Mouse (Mus musculus): ENCODE data around the gene Dennd1c. TPM values are rescaled to one million over a fixed set of nuclear protein-coding genes. Genes with fewer than 3 reads are reported as not detected.

The Dennd1c gene
- total RNA-seq, 2 experiments from 2014 or later = 7.2 to 25.0 TPM

DNA sequence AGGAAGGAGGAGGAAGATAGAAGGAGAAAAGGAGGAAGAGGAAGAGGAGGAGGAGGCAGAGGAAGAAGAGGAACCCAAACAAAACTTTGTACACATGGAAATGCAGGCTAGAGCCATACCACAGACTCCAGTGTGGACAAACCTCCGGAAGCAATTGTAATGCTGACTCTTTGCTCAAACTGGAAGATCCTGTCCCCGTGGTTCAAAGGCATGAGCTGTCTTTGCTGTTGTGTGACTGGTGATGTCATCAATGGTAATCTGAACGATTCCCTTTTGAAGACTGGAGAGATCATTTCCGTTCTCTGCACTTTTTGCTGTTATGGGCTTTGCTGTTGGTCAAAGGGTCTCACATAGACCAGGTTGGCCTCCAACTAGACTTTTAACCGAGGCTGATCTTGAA is 20.0 kb upstream of the Dennd1c start:
- no peak for ATAC-seq (replicated peaks; ENCODE audit: low FRiP score, poor library complexity, severe bottlenecking)

DNA sequence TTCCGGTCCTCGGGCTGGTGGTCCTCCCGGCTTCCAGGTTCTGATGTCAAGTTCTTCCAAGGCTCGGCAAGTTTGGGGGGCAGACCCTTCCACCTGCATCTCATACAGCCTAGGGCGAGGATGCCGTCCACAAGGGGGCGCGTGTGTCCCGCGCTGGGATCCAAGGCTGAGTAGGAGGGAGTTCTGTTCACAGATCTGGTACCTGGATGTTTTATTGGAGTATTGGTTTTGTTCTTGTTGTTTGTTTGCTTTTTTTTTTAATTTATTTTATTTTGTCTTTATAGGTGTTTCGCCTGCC is 18.3 kb upstream of the Dennd1c start:
- peak; percentile 48; the same call in 1 of the 2 replicates for ATAC-seq (replicated peaks; ENCODE audit: low FRiP score, poor library complexity, severe bottlenecking)

DNA sequence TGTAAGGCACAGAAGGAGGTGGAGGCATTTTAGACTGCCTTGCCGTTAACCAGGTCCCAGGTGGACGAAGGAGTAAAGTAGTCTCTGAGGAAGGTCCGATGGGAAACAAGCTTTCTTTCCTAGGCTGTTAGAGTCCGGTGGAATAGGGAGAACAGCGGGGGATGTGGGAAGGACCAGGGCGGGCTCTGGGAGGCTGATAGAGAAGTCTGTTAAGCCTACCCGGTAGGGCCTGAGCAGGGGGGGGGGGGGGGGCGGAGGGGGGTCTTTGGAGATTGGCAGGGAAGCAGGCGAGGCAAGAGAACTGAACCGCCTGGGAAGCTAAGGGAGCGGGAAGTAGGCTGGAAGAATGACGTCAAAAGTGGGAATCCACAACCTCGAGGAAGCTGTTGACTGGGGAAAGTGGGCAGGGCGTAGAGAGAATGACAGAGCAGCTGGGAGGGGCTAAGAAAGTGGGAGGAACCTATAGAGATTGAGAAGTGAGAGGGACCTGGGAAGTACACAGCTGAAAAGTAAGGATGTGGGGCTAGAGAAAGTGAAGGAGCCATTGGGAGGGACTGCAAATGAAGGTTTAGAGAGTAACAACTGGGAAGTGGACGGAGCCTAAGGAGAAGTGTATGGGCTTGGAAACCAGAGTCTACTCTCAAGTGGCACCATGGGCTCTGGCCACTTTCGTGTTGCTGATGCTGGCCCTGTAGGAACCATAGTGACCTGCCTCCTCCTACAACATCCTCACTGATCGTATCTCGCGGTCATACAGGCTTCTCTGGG is 17.7 kb upstream of the Dennd1c start:
- ATAC-seq (replicated peaks; ENCODE audit: low FRiP score, poor library complexity, severe bottlenecking) = peak; percentile 49; the same call in 1 of the 2 replicates

DNA sequence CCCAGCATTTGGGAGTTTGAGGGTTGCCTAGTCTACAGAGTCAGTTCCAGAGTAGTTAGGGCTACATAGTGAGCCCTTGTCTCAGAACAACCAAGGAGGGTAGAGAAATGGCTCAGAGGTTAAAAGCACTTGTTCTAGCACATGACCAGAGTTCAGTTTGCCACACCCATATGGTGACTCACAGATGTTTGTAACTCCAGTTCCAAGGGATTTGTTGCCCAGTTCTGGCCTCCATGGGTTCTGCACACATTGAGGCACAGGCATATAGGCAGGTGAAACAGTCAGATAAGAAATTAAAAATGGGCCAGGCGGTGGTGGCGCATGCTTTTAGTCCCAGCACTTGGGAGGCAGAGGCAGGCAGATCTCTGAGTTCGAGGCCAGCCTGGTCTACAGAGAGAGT is 15.9 kb upstream of the Dennd1c start:
- no peak for ATAC-seq (replicated peaks; ENCODE audit: low FRiP score, poor library complexity, severe bottlenecking)

DNA sequence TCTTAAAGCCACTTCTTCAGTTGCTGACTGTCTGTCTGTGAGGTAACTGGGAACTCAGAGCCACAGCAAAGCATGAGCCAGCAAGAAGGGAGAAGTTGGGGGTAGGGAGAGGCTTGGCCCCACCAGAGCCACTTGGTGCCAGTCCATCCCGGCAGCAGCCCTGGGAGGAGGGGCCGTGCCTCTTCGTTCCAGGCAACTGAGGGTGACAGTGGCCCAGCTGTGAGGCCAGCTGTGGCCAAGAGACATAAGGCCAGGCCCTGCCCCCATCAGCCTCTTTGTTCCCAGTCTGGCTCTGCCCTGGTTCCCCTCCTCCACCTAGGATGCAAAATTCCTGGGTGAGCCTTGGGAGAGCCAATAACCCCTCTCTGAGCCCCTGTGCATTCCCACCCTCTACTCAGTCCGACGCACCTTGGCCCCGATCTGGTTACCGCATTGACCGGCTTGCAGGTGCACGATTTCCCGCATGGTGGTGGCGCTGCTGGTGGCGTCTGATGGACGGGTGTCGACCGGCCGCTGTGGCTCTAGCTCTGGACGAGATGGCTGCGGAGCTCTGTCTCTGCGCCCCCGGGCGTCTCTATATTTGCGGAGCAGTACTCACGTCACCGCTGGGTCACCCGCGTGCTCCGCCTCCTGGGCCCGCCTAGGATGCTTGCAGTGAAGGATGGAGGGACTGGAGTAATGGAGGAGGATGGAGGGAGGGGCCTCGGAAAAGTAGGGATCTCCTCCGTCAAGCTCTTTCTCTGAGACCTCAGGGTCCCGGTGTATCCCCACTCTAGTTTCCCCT is 8.9 kb upstream of the Dennd1c start, which contains the start of gene Tubb4a:
Gene Tubb4a, minus strand, starts transcription at position 734 of the 784 bp plus-strand sequence.
- no peak; the same call in 1 of the 2 replicates for ATAC-seq (replicated peaks; ENCODE audit: low FRiP score, poor library complexity, severe bottlenecking)

DNA sequence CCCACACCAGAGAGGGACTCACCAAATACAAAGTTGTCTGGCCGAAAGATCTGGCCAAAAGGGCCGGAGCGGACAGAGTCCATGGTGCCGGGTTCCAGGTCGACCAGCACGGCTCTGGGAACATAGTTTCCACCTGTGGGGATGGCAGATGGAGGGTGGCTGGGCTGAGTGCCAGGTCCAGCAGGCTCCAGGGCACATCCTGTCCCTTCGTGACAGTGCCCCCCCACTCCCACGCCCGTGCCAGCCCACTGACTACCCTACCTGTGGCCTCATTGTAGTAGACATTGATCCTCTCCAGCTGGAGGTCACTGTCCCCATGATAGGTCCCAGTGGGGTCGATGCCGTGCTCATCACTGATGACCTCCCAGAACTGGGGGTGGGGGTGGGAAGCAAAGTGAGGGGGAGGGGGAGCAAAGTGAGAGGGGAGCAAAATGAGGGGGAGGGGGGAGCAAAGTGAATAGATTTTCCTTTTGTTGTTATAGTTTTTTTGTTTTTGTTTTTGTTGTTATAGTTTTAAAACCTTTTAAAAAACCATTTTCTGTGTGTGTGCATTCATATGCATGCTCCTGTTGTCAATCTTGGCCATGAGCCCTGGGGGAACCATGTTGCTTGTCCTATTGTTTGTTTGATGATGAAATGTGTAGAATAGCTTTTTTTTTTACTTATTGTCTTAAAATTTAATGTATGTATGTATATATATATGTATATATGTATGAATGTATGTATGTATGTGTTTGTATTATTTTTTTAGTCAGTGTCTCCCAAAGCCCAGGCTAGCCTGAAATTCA is 7.8 kb upstream of the Dennd1c start:
- no peak for ATAC-seq (replicated peaks; ENCODE audit: low FRiP score, poor library complexity, severe bottlenecking)

DNA sequence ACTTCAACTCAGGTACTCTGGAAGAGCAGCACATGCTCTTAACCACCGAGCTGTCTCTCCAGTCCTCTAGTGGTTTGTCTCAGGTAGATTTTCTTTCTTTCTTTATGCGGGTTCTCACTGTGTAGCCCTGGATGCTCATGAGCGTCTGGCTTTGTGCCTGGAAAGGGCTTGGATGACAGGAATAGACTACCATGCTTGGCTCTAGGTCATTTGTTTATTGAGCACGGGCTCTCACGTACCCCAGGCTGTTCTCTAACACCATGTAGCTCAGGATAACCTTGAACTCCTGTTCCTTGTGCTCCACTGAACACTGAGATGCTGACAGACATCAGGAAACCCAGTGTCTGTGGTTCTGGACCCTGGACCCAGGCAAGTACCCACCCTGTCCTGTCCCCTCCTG is 4.2 kb upstream of the Dennd1c start:
- no peak for ATAC-seq (replicated peaks; ENCODE audit: low FRiP score, poor library complexity, severe bottlenecking)

DNA sequence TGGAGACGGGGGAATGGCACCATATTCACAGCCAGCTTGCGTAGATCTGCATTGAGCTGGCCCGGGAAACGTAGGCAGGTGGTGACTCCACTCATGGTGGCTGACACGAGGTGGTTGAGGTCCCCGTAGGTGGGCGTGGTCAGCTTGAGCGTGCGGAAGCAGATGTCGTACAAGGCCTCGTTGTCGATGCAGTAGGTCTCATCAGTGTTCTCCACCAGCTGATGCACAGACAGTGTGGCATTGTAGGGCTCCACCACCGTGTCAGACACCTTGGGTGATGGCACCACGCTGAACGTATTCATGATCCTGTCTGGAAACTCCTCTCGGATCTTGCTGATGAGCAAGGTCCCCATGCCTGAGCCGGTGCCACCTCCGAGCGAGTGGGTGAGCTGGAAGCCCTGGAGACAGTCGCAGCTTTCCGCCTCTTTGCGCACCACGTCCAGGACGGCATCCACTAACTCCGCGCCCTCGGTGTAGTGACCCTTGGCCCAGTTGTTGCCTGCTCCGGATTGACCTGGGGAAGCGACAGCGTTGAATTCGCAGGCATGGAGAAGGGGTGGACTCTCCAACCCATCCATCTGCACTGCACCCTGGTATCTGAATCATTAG is 3.0 kb upstream of the Dennd1c start:
- no peak for ATAC-seq (replicated peaks; ENCODE audit: low FRiP score, poor library complexity, severe bottlenecking)

DNA sequence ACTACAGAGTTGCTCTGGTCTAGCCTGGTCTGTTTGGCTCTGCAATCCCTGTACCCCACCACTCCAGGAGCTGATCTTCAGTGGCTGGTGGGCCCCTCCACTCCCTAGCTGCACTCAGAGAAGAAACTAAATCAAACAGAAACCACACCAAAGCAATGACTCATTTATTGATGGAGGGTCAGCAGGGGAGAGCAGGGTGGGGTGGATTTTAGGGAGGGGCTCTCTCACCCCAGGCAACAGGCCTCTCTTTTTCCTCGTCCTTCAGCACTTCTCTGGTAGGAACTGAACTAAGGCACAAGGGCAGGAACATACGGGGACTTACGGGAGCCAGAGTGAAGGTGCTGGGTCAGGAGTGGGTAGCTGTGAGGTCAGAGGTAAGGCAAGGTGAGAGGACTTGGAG is 1.6 kb upstream of the Dennd1c start:
- no peak for ATAC-seq (replicated peaks; ENCODE audit: low FRiP score, poor library complexity, severe bottlenecking)

DNA sequence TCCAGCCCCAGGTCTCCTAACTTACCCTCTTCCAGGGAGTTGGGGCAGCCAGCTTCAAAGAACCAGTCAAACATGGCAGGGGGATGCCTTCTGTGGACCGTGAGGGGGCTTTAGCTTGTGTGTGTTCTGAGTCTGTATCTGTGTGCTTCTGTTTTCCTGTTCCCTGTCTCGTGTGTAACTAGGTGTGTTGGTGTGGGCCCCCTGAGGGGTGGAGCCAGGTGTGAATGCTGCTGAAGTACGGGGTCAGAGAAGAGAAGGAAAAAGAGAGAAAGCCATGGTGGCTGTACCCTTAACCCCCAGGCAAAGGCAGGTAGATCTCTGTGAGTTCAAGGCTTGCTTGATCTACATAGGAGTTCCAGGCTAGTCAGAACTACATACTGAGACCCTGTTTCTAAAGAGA is 1.4 kb downstream of the Dennd1c start:
- ATAC-seq (replicated peaks; ENCODE audit: low FRiP score, poor library complexity, severe bottlenecking) = no peak

DNA sequence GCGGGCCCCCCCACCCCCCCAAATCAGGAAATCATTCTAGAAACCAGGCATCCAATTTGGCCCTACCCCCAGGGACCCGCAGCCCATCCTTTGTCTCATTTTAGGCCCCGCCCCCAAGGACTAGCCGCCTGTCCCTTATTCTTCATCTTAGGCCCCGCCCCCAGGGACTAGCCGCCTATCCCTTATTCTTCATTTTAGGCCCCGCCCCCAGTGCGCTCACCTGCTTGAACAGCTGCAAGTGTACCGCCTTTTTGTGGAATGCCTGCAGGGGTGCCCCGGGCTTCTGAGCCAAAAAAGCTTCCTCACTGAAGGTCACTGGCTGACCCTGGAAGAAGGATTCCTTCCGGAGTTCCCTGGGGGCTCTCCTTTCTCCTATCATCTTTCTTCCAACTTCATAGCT is 7.6 kb downstream of the Dennd1c start:
- no peak for ATAC-seq (replicated peaks; ENCODE audit: low FRiP score, poor library complexity, severe bottlenecking)

DNA sequence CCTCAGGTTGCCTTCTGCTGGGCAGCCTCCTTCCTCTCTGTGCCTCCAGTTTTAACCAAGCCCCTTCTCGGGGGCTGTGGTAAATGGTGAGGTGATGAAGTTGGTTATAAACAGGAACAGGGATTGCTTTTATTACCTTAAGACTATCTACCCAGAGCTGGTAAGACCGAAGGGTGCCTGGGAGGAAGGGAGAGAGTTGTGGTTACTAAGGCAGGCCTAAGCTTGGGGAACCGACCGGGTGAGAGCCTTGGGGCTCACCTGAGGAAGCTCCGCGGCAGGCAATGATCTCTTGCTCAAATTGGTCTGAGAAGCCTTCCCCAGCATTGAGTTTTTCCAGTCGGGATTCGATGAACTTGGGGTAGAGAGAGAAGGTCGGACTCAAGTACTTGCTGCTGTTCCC is 8.0 kb downstream of the Dennd1c start:
- ATAC-seq (replicated peaks; ENCODE audit: low FRiP score, poor library complexity, severe bottlenecking) = no peak

DNA sequence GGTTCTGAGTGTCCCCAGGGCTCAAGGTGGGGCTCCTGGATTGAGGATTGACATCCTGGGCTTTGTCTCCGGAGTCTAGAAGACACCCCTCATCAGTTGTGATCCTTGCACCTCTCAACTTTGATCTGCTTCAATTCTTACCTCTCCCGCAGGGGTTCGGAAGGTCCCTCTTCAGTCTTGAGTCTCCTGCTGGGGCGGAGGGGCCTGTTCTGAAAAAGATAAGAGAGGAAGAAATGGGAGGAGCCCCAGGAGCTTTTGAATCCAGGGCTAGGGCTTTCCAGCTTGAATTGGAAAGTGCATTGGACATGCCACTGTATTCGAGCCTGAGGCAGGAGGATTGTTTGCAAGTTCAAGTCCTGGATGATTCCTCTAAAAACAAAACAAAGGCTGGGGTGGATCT is 11.4 kb downstream of the Dennd1c start:
- no peak for ATAC-seq (replicated peaks; ENCODE audit: low FRiP score, poor library complexity, severe bottlenecking)

DNA sequence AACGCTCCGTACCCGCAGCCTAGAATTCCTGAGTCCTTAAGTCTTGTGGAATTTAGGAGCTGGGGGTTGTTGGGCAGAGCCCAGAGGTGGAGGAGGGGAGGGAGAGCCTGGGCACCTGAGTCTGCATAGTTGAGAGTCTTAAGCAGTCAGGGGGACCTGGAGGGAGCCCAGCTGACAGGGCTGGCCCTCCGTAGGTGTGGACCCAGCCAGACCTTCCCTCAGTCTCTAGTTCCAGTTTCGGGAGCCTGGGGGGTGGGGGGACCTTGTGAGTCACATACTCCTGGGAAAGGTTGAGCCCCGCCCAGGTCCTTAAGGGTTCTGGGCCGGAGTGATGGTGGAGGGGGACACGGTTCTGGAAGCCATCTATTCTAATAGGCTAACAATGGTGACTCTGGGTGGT is 15.3 kb downstream of the Dennd1c start:
- no peak for ATAC-seq (replicated peaks; ENCODE audit: low FRiP score, poor library complexity, severe bottlenecking)

DNA sequence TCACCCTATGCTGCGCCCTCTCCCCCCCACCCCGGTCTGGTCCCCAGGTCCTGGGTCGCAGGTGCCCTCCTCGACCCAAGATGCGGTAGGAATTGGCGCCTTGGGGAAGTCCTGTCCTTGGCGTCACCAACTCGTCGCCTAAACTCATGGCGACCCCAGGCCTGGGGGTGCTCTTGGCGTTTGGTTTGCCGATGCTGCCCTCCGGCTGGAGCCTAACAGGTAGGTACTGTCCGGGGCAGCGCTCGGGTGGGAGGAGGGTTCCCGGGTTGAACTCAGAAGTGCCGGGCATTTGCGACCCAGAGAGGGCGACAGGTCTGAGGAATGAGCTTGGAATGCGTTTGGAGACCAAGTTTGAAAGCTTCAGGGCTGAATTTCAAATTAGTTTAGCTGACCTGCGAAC is 15.8 kb downstream of the Dennd1c start:
- ATAC-seq (replicated peaks; ENCODE audit: low FRiP score, poor library complexity, severe bottlenecking) = no peak

DNA sequence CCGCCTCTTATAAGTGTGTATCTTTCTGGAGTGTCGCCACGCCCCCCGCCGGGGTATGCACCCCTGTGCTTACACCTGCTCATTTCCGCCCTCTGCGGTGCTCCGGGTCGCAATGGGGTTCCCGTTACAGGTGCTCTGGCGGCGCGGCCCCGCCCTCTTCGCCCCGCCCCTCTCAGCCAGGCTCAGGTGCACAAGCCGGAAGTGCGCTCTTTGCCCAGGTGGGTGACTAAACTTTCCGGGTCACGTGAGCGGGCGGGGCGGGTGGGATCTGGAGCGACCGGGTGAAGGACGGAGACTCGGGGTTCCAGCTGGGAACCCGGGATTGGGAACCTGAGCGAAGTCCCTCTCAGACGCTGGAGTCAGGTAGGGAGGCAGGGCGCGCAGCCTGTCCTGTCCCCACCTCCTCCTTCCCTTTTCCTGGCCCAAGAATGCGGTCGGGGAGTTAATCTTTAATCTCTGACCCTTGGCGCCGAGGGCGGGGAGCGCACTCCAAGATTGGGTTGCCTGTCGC is 16.2 kb downstream of the Dennd1c start:
- ATAC-seq (replicated peaks; ENCODE audit: low FRiP score, poor library complexity, severe bottlenecking) = no peak

DNA sequence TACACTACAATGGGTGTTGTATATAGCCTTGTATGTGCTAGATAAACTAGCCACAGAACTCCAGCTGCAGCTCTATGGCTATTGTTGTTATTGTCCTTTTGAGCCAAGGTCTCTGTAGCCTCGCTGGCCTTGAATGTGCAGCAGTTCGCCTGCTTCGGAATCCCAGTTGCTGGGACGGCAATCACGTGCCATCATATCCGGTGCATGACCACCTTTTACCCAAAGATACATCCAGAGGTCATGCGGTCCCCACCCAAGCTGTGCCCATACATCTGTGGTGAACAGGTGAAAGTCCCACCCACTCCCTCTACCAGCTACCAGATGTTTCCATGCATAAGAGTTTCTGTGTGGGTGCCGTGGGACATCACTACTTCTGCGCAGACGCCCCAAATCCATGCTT is 17.2 kb downstream of the Dennd1c start:
- no peak for ATAC-seq (replicated peaks; ENCODE audit: low FRiP score, poor library complexity, severe bottlenecking)

DNA sequence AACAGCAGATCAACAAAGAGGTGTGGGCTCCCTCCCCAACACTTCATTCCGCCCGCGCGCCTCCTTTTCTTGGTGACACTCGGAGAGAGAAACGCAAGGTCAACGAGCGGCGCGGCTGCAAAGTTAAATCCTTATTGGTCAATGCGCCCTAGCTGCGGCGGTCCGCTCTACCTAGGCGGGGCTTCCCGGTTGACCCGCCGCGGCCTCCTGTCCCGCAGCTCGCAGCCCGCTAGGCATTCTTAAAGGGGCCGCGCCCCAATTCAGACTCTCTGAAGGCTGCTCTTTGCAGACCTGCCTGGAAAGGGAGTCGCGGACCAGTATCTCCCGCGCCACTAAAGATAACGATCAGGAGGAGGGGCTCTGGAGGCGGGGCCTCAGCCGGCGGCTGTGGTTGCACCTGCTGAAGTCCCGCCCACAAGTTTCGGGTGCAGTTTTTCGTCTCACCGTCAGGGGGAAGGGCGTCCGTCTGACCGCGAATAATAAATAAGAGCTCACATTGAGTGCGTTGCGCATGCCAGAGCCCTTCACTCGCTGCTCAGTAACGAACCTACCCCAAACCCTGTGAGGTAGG is 18.0 kb downstream of the Dennd1c start:
- ATAC-seq (replicated peaks; ENCODE audit: low FRiP score, poor library complexity, severe bottlenecking) = peak; percentile 84

DNA sequence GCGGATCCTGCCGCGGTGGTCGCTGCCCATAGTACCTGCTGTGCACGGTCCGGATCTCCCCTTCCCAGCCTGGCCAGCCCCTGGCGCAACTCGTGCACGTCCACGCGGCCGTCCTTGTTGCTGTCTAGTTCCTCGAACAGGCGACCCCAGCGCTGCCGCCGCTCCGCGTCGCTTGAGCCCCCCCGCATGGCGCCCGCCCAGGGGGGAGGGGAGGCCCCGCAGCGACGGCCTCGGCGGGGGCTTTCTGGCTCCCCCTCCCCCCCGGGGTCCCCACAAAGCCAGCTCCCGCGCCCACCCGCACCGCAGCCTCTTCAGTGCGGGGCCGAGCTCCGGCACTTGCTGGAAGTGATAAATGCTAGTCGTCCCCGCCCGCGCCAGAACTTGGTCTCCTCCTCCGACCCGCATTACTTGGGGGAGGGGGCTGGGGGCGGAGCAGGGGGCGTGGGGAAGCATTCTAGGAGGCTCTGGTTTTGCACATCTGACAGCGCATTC is 18.8 kb downstream of the Dennd1c start, which contains the start of gene Slc25a23:
Gene Slc25a23, minus strand, starts transcription at position 378 of the 492 bp plus-strand sequence.
- ATAC-seq (replicated peaks; ENCODE audit: low FRiP score, poor library complexity, severe bottlenecking) = no peak

Measured in erythroblast, adult 5-6 weeks (primary cell).